Mouse (Mus musculus): ENCODE measurements around the gene Chpf.

- no peak for TF ChIP-seq CTCF (IDR thresholded peaks at IDR 0.05)
- no peak for TF ChIP-seq EP300 (IDR thresholded peaks at IDR 0.05)
Observed at GRCm38 (mm10) chr1:75443247-75444024, 35.7 kb downstream of the Chpf start.
